Mouse (Mus musculus): ENCODE data around the gene Map3k11.
A peak's percentile ranks its signal among the peaks of the same experiment; 100 is the strongest.

DNA sequence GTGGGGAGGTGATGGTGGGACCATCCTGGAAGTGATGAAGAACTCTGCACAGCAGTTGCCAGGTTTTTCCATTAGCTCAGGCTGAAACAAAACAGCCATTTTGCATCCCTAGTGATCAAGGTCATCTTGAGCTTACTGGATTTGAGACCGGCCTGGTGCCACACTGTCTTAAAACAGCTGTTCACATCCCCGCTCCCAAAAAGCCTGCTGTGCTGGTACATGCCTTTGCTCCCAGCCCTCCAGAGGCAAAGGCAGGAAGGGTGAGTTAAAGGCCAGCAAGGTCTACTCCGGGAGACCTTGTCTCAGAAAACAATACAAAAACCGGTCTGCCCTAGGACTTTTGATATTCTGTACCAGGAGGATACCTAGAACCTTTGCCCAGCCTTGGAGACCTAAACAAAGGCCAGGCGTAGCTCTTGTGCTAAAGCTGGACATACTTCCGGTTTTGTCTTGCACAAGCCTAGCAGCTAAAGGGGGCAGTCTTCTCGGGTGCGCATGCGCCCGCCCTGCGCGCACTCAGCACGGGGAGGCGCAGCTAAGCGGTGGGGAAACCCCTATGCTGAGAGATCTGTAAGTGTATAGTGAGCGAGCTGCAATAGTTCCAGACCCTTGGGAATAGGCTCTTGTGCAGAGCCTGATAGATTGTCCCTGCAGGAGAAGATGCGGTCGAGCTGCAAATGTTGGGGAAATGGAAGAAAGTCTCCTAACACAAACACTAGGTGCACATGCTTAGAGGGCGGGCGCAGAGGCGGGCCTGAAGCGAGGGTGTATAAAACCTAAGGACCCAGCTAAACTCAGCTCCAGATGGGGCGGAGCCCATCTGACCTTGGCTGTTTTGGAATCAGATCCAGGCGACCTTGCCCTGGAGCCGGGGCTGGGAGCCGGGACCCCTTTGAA, 39.9 kb upstream of the Map3k11 start:
- TF ChIP-seq CTCF (IDR thresholded peaks at IDR 0.05; ENCODE audit: borderline replicate concordance, insufficient read depth, low read depth, low read length) (0 out of 2 replicates have a peak, but pooled peaks have one; percentile 12), POLR2A (IDR thresholded peaks at IDR 0.05; ENCODE audit: borderline replicate concordance, insufficient read depth, low read length) (peak; percentile 54; the same call in 1 of the 2 replicates)

All from cerebellum, adult 2 months (tissue).